Mouse (Mus musculus) ES-CJ7 (cell line): ENCODE measurements around the gene Zc3h7b.
"Not testable (repeated sequence)": the region's sequence is repeated elsewhere in the genome, so short reads cannot be mapped to it uniquely, and the experiment has no call there.

Experiments
- DNase-seq: peaks from one replicate; pipeline ENCODE4 v3.0.0; 2011; ENCODE audit warnings: low read depth, low spot score

Gene Zc3h7b

DNA sequence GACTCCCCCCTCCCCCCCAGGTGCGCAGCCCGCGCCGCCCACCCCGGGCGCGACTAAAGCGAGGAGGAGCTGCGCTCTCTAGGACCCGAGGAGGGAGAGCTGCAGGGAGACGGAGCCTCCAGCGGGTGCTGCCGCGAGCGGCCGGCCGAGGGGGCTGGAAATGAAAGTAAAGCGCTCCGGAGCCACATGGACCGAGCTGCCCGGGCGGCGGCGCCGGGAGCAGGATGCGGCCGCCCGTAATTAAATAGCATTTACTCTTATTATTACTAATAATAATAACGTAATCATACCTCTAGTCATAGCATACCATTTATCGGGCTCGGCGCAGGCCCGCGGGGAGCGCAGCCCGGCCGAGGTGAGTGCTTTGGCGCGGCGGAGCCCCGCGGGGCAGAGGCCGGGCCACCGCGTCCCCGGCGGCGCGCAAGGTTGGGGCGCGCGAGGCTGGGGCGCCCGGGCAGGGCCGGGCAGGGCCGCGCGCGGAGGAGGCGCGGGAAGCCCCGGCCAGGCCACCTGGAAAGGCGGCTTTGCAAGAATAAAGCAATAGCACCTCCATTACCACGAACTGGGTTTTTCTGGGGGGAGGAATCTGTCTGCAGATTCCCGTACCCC is at the start of gene Zc3h7b, which contains the start of gene Rangap1:
Zc3h7b (plus strand) TSS at position 66 of the 609 bp plus-strand sequence.
Rangap1 (minus strand) TSS at position 539 of the 609 bp plus-strand sequence.
- peak; percentile 64 for DNase-seq

- no peak for DNase-seq
These were observed 47.7 kb upstream of the Zc3h7b start, which contains the start of gene Chadl for GRCm38 (mm10) chr15:81697175-81697574. Gene Chadl (minus strand): TSS chr15:81697287.

DNA sequence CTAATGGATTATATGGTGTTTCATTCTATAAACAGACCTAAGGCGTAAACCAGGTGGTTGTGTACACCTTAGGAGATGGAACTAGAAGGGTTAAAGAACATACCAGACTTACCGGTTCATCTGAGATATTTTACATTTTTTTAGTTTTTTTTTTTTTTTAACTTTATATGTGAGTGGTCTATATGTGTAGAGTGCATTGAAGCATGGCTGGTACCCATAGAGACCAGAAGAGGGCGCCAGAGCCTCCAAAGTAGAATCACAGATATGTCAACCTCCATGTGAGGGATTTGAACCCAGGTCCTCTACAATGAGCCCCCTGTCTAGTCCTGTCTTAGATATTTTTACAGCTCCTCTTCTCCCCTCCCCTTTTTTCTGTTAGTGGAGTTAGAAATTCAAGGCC is 47.0 kb upstream of the Zc3h7b start:
- peak; percentile 66 for DNase-seq

- DNase-seq, result no peak
These were observed 46.3 kb upstream of the Zc3h7b start for GRCm38 (mm10) chr15:81698532-81698931.

- peak; percentile 71 for DNase-seq
These were observed 44.7 kb upstream of the Zc3h7b start for GRCm38 (mm10) chr15:81700161-81700560.

DNA sequence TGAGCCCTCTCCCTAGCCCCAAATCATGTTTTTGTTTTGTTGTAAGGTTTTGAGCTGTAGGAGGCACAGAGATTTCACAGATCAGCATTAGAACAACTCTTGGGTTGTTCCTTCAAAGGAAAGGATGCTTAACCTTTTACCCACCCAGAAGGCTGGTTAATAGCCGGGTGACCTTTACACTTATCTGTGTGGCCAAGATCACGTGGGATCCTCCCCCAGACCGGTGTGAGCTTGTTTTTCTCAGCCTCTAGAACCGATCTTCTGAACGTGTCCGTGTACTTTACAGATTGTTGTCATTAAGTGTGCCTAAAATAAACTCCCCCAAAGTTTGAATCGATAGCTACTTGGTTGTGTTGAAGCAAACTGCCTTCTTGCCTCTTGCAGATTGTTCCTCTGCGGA is 44.3 kb upstream of the Zc3h7b start:
- peak; percentile 89 for DNase-seq

GRCm38 (mm10) chr15:81701350-81701749 is 43.5 kb upstream of the Zc3h7b start:
- DNase-seq, result not testable (repeated sequence)

- DNase-seq, result no peak
These were observed 42.4 kb upstream of the Zc3h7b start for GRCm38 (mm10) chr15:81702306-81703093.

- DNase-seq, result no peak
These were observed 41.8 kb upstream of the Zc3h7b start for GRCm38 (mm10) chr15:81703094-81703489.

DNA sequence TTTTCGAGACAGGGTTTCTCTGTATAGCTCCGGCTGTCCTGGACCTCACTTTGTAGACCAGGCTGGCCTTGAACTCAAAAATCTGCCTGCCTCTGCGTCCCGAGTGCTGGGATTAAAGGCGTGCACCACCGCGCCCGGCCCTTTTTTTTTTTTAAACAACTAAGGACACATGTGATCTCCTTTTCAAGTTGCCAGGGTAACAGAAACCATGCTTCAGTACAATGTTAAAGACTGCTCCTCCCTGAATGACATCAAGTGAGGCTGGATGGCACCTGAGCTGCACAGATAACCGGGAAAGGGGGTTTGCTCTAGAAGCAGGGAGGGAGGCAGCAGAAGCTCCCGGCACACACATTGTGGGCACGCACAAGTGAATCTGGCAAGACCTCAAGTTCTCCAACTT is 35.9 kb upstream of the Zc3h7b start:
- DNase-seq, result no peak

- DNase-seq, result no peak
These were observed 35.2 kb upstream of the Zc3h7b start for GRCm38 (mm10) chr15:81709686-81710085.

DNA sequence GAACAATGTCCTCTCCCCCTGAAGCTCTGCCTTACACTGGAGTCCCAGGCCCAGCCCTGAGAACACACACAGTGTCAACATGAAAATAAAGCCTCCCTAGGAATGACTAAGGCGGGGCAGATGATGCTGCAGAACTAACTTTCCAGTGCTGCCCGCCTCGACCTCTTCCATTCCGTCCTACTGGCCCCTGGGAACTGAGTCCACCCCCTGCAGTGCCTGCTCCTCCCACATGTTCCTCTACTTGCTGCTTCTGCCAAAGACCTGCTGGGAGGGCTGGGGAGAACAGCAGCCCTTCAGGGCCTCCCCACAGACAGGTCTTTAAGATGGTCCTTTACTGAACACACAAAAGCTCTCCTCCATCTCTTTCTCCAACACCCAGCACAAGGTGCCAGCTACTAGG is 34.1 kb upstream of the Zc3h7b start:
- no peak for DNase-seq

DNA sequence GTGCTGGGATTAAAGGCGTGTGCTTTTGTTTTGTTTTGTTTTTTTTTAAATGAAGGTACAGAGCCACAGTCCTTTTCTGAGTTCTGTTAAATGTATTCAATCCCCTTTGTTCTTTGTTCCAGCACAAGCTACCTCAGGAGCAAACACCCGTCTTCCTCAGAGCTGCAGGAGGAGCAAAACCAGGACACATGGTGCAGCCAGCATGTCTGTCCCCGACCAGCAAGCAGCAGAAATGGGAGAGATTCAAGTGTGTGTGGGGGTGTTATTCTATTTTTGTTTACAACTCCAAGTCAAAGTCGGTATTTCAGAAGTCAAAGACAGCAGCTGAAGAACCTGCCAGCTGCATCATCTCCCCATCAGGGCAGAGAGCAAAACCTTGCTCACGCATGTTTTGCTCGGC is 31.1 kb upstream of the Zc3h7b start:
- DNase-seq, result no peak

- peak; percentile 47 for DNase-seq
These were observed 26.3 kb upstream of the Zc3h7b start for GRCm38 (mm10) chr15:81718336-81719138.

- peak; percentile 51 for DNase-seq
These were observed 25.7 kb upstream of the Zc3h7b start for GRCm38 (mm10) chr15:81719139-81719531.

- DNase-seq, result peak; percentile 37
These were observed 22.5 kb upstream of the Zc3h7b start for GRCm38 (mm10) chr15:81722361-81722760.

DNA sequence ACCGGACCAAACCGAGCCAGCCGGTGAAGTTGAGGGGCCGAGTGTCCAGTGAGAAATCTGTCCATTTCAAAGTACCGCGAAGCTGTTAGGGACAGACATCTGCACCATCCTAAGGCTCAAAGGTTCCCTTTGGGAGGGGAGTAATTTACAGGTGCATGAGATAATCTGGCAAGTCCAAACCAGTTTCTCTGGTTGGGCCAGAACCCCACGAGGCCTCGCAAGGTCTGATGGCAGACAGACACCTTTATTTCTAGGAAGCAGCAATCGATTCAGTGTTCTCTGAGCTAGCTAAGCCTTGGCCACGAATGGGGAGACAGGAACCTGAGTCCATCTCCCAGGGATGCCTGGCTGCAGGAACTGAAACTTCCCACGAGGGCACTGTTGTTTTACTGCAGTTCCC is 21.2 kb upstream of the Zc3h7b start:
- DNase-seq, result no peak

DNA sequence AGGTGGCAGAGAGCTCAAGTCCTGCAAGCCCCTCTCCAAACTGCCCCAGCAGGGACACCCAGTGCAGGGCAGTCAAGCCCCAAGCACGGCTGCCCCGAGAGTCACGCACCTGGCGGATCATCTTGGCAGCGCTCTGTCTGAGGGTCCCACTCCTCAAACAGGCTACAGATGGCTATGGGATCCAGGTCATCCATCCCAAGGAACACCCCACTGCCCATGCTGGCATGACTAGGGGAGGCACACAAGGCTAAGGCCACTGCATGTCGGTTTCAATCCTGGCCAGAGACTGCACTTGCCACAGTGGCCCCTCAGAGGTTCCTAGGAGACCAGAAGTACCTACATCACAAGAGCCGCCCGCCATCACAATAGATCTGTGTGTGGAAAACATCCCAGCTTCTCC is 18.9 kb upstream of the Zc3h7b start:
- DNase-seq, result no peak

- no peak for DNase-seq
These were observed 15.5 kb upstream of the Zc3h7b start for GRCm38 (mm10) chr15:81729241-81729791.

DNA sequence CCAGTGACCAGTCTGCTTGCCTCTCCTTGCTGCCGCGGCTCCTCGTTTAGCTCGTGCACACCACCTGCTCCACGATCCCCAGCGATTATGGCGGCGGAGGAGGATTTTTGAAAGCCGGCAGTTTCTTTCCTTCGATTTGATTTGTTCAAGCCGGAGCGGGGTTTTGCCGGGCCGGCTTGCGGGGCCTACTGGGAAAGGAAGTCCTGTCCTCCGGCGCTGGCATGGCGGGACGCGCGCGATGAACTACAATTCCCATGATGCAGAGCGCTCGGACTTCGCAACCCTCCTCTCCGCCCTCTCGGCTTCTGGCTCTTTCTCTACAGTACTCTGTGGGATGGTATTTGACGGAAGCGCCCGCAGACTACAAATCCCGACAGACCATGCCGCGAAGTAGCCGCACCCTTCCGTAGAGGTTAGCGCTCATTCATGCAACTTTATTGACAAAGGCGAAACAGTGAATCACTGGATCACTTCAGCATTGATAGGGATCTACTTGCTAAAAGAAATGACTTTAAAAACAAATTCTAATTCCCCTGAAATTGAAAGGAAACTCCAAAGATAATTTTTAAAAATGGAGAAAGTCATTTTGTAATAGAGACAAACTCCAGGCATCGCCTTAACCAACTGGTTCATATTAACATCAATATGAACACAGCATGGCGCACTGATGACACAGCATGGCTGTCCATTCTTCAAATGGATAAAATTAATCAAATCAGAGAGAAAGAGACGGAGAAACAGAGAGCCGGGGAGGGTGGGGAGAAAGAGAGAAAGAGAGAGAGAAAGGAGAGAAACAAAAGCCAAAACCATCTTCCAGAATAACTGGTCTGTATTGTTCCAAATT is 14.8 kb upstream of the Zc3h7b start:
- DNase-seq, result peak; percentile 98

DNA sequence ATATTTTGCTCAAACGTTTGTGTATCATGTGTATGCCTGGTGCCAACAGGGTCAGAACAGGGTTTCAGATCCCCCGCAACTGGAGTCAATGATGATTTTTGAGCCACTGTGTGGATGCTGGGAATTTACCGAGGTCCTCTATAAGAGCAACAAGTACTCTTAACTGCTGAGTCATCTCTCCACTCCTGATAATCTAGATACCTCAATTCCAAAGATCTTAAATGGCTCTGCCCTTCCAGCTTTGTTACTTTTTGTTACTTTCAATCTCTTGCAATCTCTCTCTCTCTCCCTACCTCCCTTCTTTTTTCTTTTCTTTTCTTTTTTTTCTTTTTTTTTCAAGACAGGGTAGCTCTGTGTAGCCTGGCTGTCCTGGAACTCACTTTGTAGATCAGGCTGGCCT is 9.8 kb upstream of the Zc3h7b start:
- no peak for DNase-seq
